Mouse (Mus musculus) embryonic facial prominence, embryonic 11.5 days (tissue): ENCODE measurements around the gene Dcpp2. TPM values are rescaled to one million over a fixed set of nuclear protein-coding genes. Genes with fewer than 3 reads are reported as not detected.
"Not testable (repeated sequence)": the region's sequence is repeated elsewhere in the genome, so short reads cannot be mapped to it uniquely, and the experiment has no call there.

Experiments
- ATAC-seq: fragments of 200-750 bp; cut with Nextera tagmentation; replicated peaks from 2 replicates; pipeline ENCODE4 v1.8.0; 2017; ENCODE audit warnings: low read depth; ENCODE audit not compliant: insufficient number of reproducible peaks, low FRiP score, low TSS enrichment
- DNase-seq: peaks from one replicate; pipeline ENCODE4 v3.0.0-alpha.2; 2015; ENCODE audit warnings: low spot score
- H3K27ac ChIP-seq: fragments of 300-500 bp; sonication (generic); replicated peaks from 2 replicates; pipeline ENCODE4 v1.5.1; 2014; ENCODE audit warnings: mild to moderate bottlenecking, low read depth, low read length, control low read depth
- H3K27me3 ChIP-seq: fragments of 300-500 bp; sonication (generic); 2 replicates; pipeline ENCODE4 v1.6.1; 2014; ENCODE audit warnings: mild to moderate bottlenecking, low read length, moderate library complexity, mixed read lengths; ENCODE audit not compliant: control insufficient read depth, insufficient read depth
- H3K36me3 ChIP-seq: fragments of 300-500 bp; sonication (generic); replicated peaks from 2 replicates; pipeline ENCODE4 v1.6.1; 2014; ENCODE audit warnings: low read depth, mild to moderate bottlenecking, low read length, moderate library complexity, mixed read lengths; ENCODE audit not compliant: control insufficient read depth, insufficient read depth
- H3K4me1 ChIP-seq: fragments of 300-500 bp; sonication (generic); 2 replicates; pipeline ENCODE4 v1.6.1; 2014; ENCODE audit warnings: low read length, mixed read lengths; ENCODE audit not compliant: control insufficient read depth, insufficient read depth
- H3K4me2 ChIP-seq: fragments of 300-500 bp; sonication (generic); 2 replicates; pipeline ENCODE4 v1.6.1; 2014; ENCODE audit warnings: low read depth, mild to moderate bottlenecking, control low read depth, low read length, moderate library complexity
- H3K4me3 ChIP-seq: fragments of 300-500 bp; sonication (generic); 2 replicates; pipeline ENCODE4 v1.5.1; 2014; ENCODE audit warnings: low read depth, low read length, control low read depth
- H3K9ac ChIP-seq: fragments of 300-500 bp; sonication (generic); replicated peaks from 2 replicates; pipeline ENCODE4 v1.6.1; 2014; ENCODE audit warnings: mild to moderate bottlenecking, control low read depth, low read length
- H3K9me3 ChIP-seq: fragments of 300-500 bp; sonication (generic); replicated peaks from 2 replicates; pipeline ENCODE4 v1.6.1; 2016; ENCODE audit warnings: mild to moderate bottlenecking, low read length, inconsistent platforms, mixed read lengths; ENCODE audit not compliant: control insufficient read depth
- WGBS: fragments of 180-500 bp; shearing (Covaris S2); extraction: QIAGEN DNeasy Blood & Tissue Kit; methylation state at CpG from one replicate; pipeline ENCODE4 v1.1.7; 2014; 5-methylcytosine and 5-hydroxymethylcytosine counted together
- polyA plus RNA-seq: library from polyadenylated mRNA; unstranded; fragments of >200 nt; fragmentation: Nextera tagmentation; extraction: Ambion mirVana; gene quantifications from 2 replicates; pipeline ENCODE4 v1.2.1, GENCODE M21; 2014

The Dcpp2 gene
- polyA plus RNA-seq, 1 experiment from 2014 or later, result not detected

GRCm38 (mm10) chr17:23947486-23947885, 66.8 kb downstream of the Dcpp2 start:
- not testable (repeated sequence) for DNase-seq, H3K9me3 ChIP-seq, H3K36me3 ChIP-seq, ATAC-seq, H3K4me2 ChIP-seq, H3K4me1 ChIP-seq, H3K27ac ChIP-seq, H3K27me3 ChIP-seq, H3K9ac ChIP-seq, H3K4me3 ChIP-seq
- WGBS, result 73% methylated on average over 4 of the region's 4 CpGs

- Histone ChIP-seq H3K4me1 (no peaks in the 10 kb centered on the region), H3K9me3 (no peaks in the 10 kb centered on the region), H3K36me3 (no peaks in the 10 kb centered on the region), H3K27me3 (no peaks in the 10 kb centered on the region), H3K9ac (no peak overlapping the region), H3K27ac (no peak overlapping the region), H3K4me2 (no peak overlapping the region), H3K4me3 (no peak overlapping the region)
- DNase-seq (no peak), ATAC-seq (no peak)
- 81% methylated on average over 2 of the region's 2 CpGs for WGBS
Measured at GRCm38 (mm10) chr17:23949068-23949467, 68.4 kb downstream of the Dcpp2 start.

Other genes starting within 250 kb of the Dcpp2 start
- gene Mmp25, start 235.6 kb upstream of the Dcpp2 start, polyA plus RNA-seq, result 0.17 and 0.46 TPM in 2 replicates
- 0.84 and 1.0 TPM in 2 replicates for gene Bicdl2, start 220.4 kb upstream of the Dcpp2 start, polyA plus RNA-seq
- gene Hcfc1r1, start 207.3 kb upstream of the Dcpp2 start, polyA plus RNA-seq, result 47.9 and 50.5 TPM in 2 replicates
- gene Thoc6, start 207.0 kb upstream of the Dcpp2 start, polyA plus RNA-seq, result 49.3 and 55.6 TPM in 2 replicates
- 5.8 and 6.8 TPM in 2 replicates for gene Tnfrsf12a, start 203.4 kb upstream of the Dcpp2 start, polyA plus RNA-seq
- gene Cldn6, start 201.6 kb upstream of the Dcpp2 start, polyA plus RNA-seq, result 48.9 and 54.7 TPM in 2 replicates
- 8.7 and 15.5 TPM in 2 replicates for gene Cldn9, start 196.9 kb upstream of the Dcpp2 start, polyA plus RNA-seq
- gene 1520401A03Rik, start 158.1 kb upstream of the Dcpp2 start, polyA plus RNA-seq, result 0.20 and 0.22 TPM in 2 replicates
- 29.5 and 37.3 TPM in 2 replicates for gene Pkmyt1, start 154.5 kb upstream of the Dcpp2 start, polyA plus RNA-seq
- gene Paqr4, start 140.0 kb upstream of the Dcpp2 start, polyA plus RNA-seq, result 11.8 and 12.1 TPM in 2 replicates
- gene Kremen2, start 135.0 kb upstream of the Dcpp2 start, polyA plus RNA-seq, result 8.1 and 11.7 TPM in 2 replicates
- gene Flywch1, start 109.3 kb upstream of the Dcpp2 start, polyA plus RNA-seq, result 88.3 and 103 TPM in 2 replicates
- 35.4 and 45.5 TPM in 2 replicates for gene Flywch2, start 94.8 kb upstream of the Dcpp2 start, polyA plus RNA-seq
- gene Srrm2, start 90.3 kb upstream of the Dcpp2 start, polyA plus RNA-seq, result 346 and 389 TPM in 2 replicates
- gene Elob, start 51.7 kb upstream of the Dcpp2 start, polyA plus RNA-seq, result 1,057 and 1,139 TPM in 2 replicates
- 0.29 TPM in 1 of 2 replicates, not detected in the other for gene Prss33, start 44.8 kb upstream of the Dcpp2 start, polyA plus RNA-seq
- gene Prss32, start 37.0 kb upstream of the Dcpp2 start, polyA plus RNA-seq, result not detected in 2 replicates
- gene Prss41, start 36.7 kb upstream of the Dcpp2 start, polyA plus RNA-seq, result 1.8 and 2.1 TPM in 2 replicates
- not detected in 2 replicates for gene Prss21, start 12.8 kb upstream of the Dcpp2 start, polyA plus RNA-seq
- not detected in 2 replicates for gene Dcpp1, start within 50 bp of the Dcpp2 start, polyA plus RNA-seq
- not detected in 2 replicates for gene Dcpp3, start 36.6 kb downstream of the Dcpp2 start, polyA plus RNA-seq
- gene Sbp, start 60.8 kb downstream of the Dcpp2 start, polyA plus RNA-seq, result not detected in 2 replicates
- gene Sbpl, start 74.4 kb downstream of the Dcpp2 start, polyA plus RNA-seq, result not detected in 2 replicates
- not detected in 2 replicates for gene Prss30, start 99.7 kb downstream of the Dcpp2 start, polyA plus RNA-seq
- 0.94 and 1.7 TPM in 2 replicates for gene Prss22, start 117.2 kb downstream of the Dcpp2 start, polyA plus RNA-seq
- gene Prss27, start 157.3 kb downstream of the Dcpp2 start, polyA plus RNA-seq, result 0.17 TPM in 1 of 2 replicates, not detected in the other
- gene Kctd5, start 192.6 kb downstream of the Dcpp2 start, polyA plus RNA-seq, result 84.3 and 88.8 TPM in 2 replicates